Mouse (Mus musculus): ENCODE results near the gene Asl. TPM values are rescaled to one million over a fixed set of nuclear protein-coding genes. Genes with fewer than 3 reads are reported as not detected.
A peak's percentile ranks its signal among the peaks of the same experiment; 100 is the strongest.

Asl gene
- total and polyA plus RNA-seq, 2 experiments from 2014 or later = 31.4 to 43.2 TPM

- DNase-seq (ENCODE audit: low spot score) (no peak), ATAC-seq (no peak)
- no peak for TF ChIP-seq CTCF (IDR thresholded peaks at IDR 0.05; ENCODE audit: low read depth)
- H3K4me3 ChIP-seq (ENCODE audit: low read length) = no peak overlapping the region
- WGBS = 93% methylated on average over 4 of the region's 4 CpGs
- no peaks in the 10 kb centered on the region for H3K27me3 ChIP-seq (ENCODE audit: insufficient read depth, low read length)
- no peaks in the 10 kb centered on the region for H3K9me3 ChIP-seq (ENCODE audit: low read length)
- no peak overlapping the region for H3K4me2 ChIP-seq (ENCODE audit: low read depth, low read length)
- H3K36me3 ChIP-seq (ENCODE audit: insufficient read depth, low read length) = 0 out of 2 replicates have a peak, but pooled peaks cover 7% of the 10 kb centered on the region
- no peak overlapping the region for H3K9ac ChIP-seq (replicated peaks; ENCODE audit: low read length)
- H3K27ac ChIP-seq = no peak overlapping the region
- no peaks in the 10 kb centered on the region for H3K4me1 ChIP-seq (ENCODE audit: insufficient read depth, low read length)
Observed at GRCm38 (mm10) chr5:130055688-130056087, 26.6 kb upstream of the Asl start.

- Histone ChIP-seq H3K4me2 (ENCODE audit: low read depth, low read length) (no peak overlapping the region), H3K36me3 (ENCODE audit: insufficient read depth, low read length) (no peaks in the 10 kb centered on the region), H3K27me3 (ENCODE audit: insufficient read depth, low read length) (no peaks in the 10 kb centered on the region), H3K9ac (replicated peaks; ENCODE audit: low read length) (no peak overlapping the region), H3K27ac (no peak overlapping the region), H3K9me3 (ENCODE audit: low read length) (no peaks in the 10 kb centered on the region), H3K4me1 (ENCODE audit: insufficient read depth, low read length) (no peaks in the 10 kb centered on the region), H3K4me3 (ENCODE audit: low read length) (no peak overlapping the region)
- DNase-seq (ENCODE audit: low spot score) (no peak), ATAC-seq (no peak)
- 94% methylated on average over 6 of the region's 6 CpGs for WGBS
- TF ChIP-seq CTCF (IDR thresholded peaks at IDR 0.05; ENCODE audit: low read depth) = no peak
Observed at GRCm38 (mm10) chr5:130052955-130053354, 23.9 kb upstream of the Asl start.

GRCm38 (mm10) chr5:130052510-130052909 is 23.5 kb upstream of the Asl start:
- 72% methylated on average over 5 of the region's 5 CpGs for whole genome bisulfite sequencing
- DNase-seq (ENCODE audit: low spot score) = no peak

GRCm38 (mm10) chr5:130051073-130051860 is 22.2 kb upstream of the Asl start:
- peaks cover 8% of the 10 kb centered on the region; the same call in 1 of the 2 replicates for H3K36me3 ChIP-seq (ENCODE audit: insufficient read depth, low read length)
- H3K4me3 ChIP-seq (ENCODE audit: low read length) = no peak overlapping the region
- no peak for TF ChIP-seq CTCF (IDR thresholded peaks at IDR 0.05; ENCODE audit: low read depth)
- H3K4me2 ChIP-seq (ENCODE audit: low read depth, low read length) = no peak overlapping the region
- ATAC-seq (no peak), DNase-seq (ENCODE audit: low spot score) (no peak)
- no peaks in the 10 kb centered on the region for H3K4me1 ChIP-seq (ENCODE audit: insufficient read depth, low read length)
- no peak overlapping the region for H3K9ac ChIP-seq (replicated peaks; ENCODE audit: low read length)
- H3K27me3 ChIP-seq (ENCODE audit: insufficient read depth, low read length) = no peaks in the 10 kb centered on the region
- WGBS = 79% methylated on average over 15 of the region's 15 CpGs
- H3K9me3 ChIP-seq (ENCODE audit: low read length) = no peaks in the 10 kb centered on the region
- H3K27ac ChIP-seq = no peak overlapping the region

More at GRCm38 (mm10) chr5:130052510-130052909, 23.5 kb upstream of the Asl start:
- H3K9ac ChIP-seq (replicated peaks; ENCODE audit: low read length) = no peak overlapping the region
- H3K4me2 ChIP-seq (ENCODE audit: low read depth, low read length) = no peak overlapping the region
- TF ChIP-seq CTCF (IDR thresholded peaks at IDR 0.05; ENCODE audit: low read depth) = no peak
- H3K27ac ChIP-seq = no peak overlapping the region
- no peaks in the 10 kb centered on the region for H3K27me3 ChIP-seq (ENCODE audit: insufficient read depth, low read length)
- no peaks in the 10 kb centered on the region for H3K36me3 ChIP-seq (ENCODE audit: insufficient read depth, low read length)
- no peak overlapping the region for H3K4me3 ChIP-seq (ENCODE audit: low read length)
- ATAC-seq = no peak
- no peaks in the 10 kb centered on the region for H3K9me3 ChIP-seq (ENCODE audit: low read length)
- H3K4me1 ChIP-seq (ENCODE audit: insufficient read depth, low read length) = no peaks in the 10 kb centered on the region

- peaks cover 9% of the 10 kb centered on the region; the same call in 1 of the 2 replicates for H3K36me3 ChIP-seq (ENCODE audit: insufficient read depth, low read length)
- TF ChIP-seq CTCF (IDR thresholded peaks at IDR 0.05; ENCODE audit: low read depth) = no peak
Observed at GRCm38 (mm10) chr5:130050416-130050815, 21.4 kb upstream of the Asl start.

GRCm38 (mm10) chr5:130048786-130049520 is 19.9 kb upstream of the Asl start:
- Histone ChIP-seq H3K4me3 (ENCODE audit: low read length) (no peak overlapping the region), H3K9ac (replicated peaks; ENCODE audit: low read length) (no peak overlapping the region), H3K4me1 (ENCODE audit: insufficient read depth, low read length) (no peaks in the 10 kb centered on the region), H3K9me3 (ENCODE audit: low read length) (no peaks in the 10 kb centered on the region), H3K27me3 (ENCODE audit: insufficient read depth, low read length) (no peaks in the 10 kb centered on the region), H3K36me3 (ENCODE audit: insufficient read depth, low read length) (peaks cover 17% of the 10 kb centered on the region), H3K4me2 (ENCODE audit: low read depth, low read length) (no peak overlapping the region), H3K27ac (0 out of 2 replicates have a peak overlapping the region, but pooled peaks have one; percentile 41)
- WGBS = 67% methylated on average over 15 of the region's 15 CpGs
- no peak for TF ChIP-seq CTCF (IDR thresholded peaks at IDR 0.05; ENCODE audit: low read depth)
- ATAC-seq (no peak), DNase-seq (ENCODE audit: low spot score) (peak; percentile 14)

More at GRCm38 (mm10) chr5:130050416-130050815, 21.4 kb upstream of the Asl start:
- DNase-seq (ENCODE audit: low spot score) = peak; percentile 56
- WGBS = 49% methylated on average over 6 of the region's 6 CpGs
- H3K9ac ChIP-seq (replicated peaks; ENCODE audit: low read length) = no peak overlapping the region
- no peaks in the 10 kb centered on the region for H3K4me1 ChIP-seq (ENCODE audit: insufficient read depth, low read length)
- ATAC-seq = peak; percentile 58; the same call in 1 of the 2 replicates
- H3K4me3 ChIP-seq (ENCODE audit: low read length) = no peak overlapping the region
- H3K9me3 ChIP-seq (ENCODE audit: low read length) = no peaks in the 10 kb centered on the region
- H3K4me2 ChIP-seq (ENCODE audit: low read depth, low read length) = no peak overlapping the region
- no peaks in the 10 kb centered on the region for H3K27me3 ChIP-seq (ENCODE audit: insufficient read depth, low read length)
- H3K27ac ChIP-seq = no peak overlapping the region
